24 mouse cellular contexts compared by ENCODE assay signal in genomic region chr2:12229721-12230120, GRCm38 (mm10).
DNase-seq lines count a peak whose midpoint lies in the region; ATAC-seq lines count a peak whose summit lies in the region.
"Had no signal": no experiment of that assay in that cellular context is flagged by ENCODE, and none has a peak within 500 bp of the region (broad histone marks: within the 10 kb centered on the region; RNA-seq: fewer than 3 reads in every experiment).

No protein-coding gene starts in this region.

- no peaks in the 10 kb centered on the region for H3K36me3 ChIP-seq in midbrain, embryonic 15.5 days (replicated peaks)
- H3K36me3 ChIP-seq: embryonic facial prominence, embryonic 15.5 days; forebrain, embryonic 10.5 days; hindbrain, embryonic 12.5 days; hindbrain, embryonic 15.5 days had no signal

- 94% methylated on average over 2 of the region's 2 CpGs for WGBS in midbrain, embryonic 15.5 days

- no peaks in the 10 kb centered on the region for H3K27me3 ChIP-seq in midbrain, embryonic 15.5 days (replicated peaks)
- H3K27me3 ChIP-seq: embryonic facial prominence, embryonic 12.5 days; embryonic facial prominence, embryonic 15.5 days; forebrain, embryonic 13.5 days; hindbrain, embryonic 12.5 days; hindbrain, embryonic 15.5 days had no signal

- no peak overlapping the region for H3K4me3 ChIP-seq in midbrain, embryonic 15.5 days
- H3K4me3 ChIP-seq: embryonic facial prominence, embryonic 12.5 days; embryonic facial prominence, embryonic 15.5 days; forebrain, embryonic 10.5 days; forebrain, embryonic 13.5 days; hindbrain, embryonic 12.5 days; hindbrain, embryonic 15.5 days had no signal

- DNase-seq in adrenal gland, adult (ENCODE audit: inconsistent age in 2 of 2, low spot score in 1 of 2) = peak; percentile 16 to 83
- no peak for DNase-seq in adrenal gland, postnatal 36 days
- peak; percentile 7 for DNase-seq in adrenal gland, postnatal 14 days
- no peak for DNase-seq in adrenal gland, postnatal 25 days
- peak; percentile 17 for DNase-seq in NIH3T3 (ENCODE audit: low read depth)
- DNase-seq in fibroblast of lung, adult 2 months (ENCODE audit: low read depth) = peak; percentile 33
- no peak for DNase-seq in Muller cell, postnatal 12 days (ENCODE audit: inconsistent ontology term)
- DNase-seq: cerebellum, adult 11 months; cerebellum, adult 2 months; cerebellum, adult 9-11 months; cerebellum, postnatal 25 days; gastrocnemius, postnatal 10 days; gastrocnemius, postnatal 36 days; heart, adult 11 months had no signal

- no peak overlapping the region for H3K27ac ChIP-seq in midbrain, embryonic 15.5 days
- H3K27ac ChIP-seq: embryonic facial prominence, embryonic 12.5 days; embryonic facial prominence, embryonic 15.5 days; forebrain, embryonic 10.5 days; forebrain, embryonic 13.5 days; hindbrain, embryonic 12.5 days; hindbrain, embryonic 15.5 days had no signal

- no peak overlapping the region for H3K4me2 ChIP-seq in midbrain, embryonic 15.5 days
- H3K4me2 ChIP-seq: embryonic facial prominence, embryonic 12.5 days; embryonic facial prominence, embryonic 15.5 days; forebrain, embryonic 13.5 days; heart, embryonic 11.5 days; hindbrain, embryonic 12.5 days; hindbrain, embryonic 15.5 days had no signal

- H3K9me3 ChIP-seq in midbrain, embryonic 15.5 days = no peaks in the 10 kb centered on the region
- H3K9me3 ChIP-seq: embryonic facial prominence, embryonic 12.5 days; embryonic facial prominence, embryonic 15.5 days; forebrain, embryonic 10.5 days; forebrain, embryonic 13.5 days; hindbrain, embryonic 12.5 days; hindbrain, embryonic 15.5 days had no signal

- no peaks in the 10 kb centered on the region for H3K4me1 ChIP-seq in midbrain, embryonic 15.5 days
- H3K4me1 ChIP-seq: forebrain, embryonic 13.5 days; hindbrain, embryonic 12.5 days; hindbrain, embryonic 15.5 days had no signal

- H3K9ac ChIP-seq in midbrain, embryonic 15.5 days = no peak overlapping the region
- H3K9ac ChIP-seq: embryonic facial prominence, embryonic 12.5 days; embryonic facial prominence, embryonic 15.5 days; forebrain, embryonic 13.5 days; hindbrain, embryonic 12.5 days; hindbrain, embryonic 15.5 days had no signal

- ATAC-seq in midbrain, embryonic 15.5 days (replicated peaks) = no peak
- ATAC-seq: forebrain, embryonic 13.5 days; forebrain, embryonic 16.5 days; intestine, postnatal 0 days had no signal

Comparison
In these comparisons a context has a peak if more than half of its experiments do, and no peak if none do; other contexts are left out.
1. DNase-seq: peak in adrenal gland, adult (2 of 2), adrenal gland, postnatal 14 days (single experiment), NIH3T3 (single experiment) and fibroblast of lung, adult 2 months (single experiment); none in adrenal gland, postnatal 36 days (0 of 2), adrenal gland, postnatal 25 days (single experiment) and Muller cell, postnatal 12 days (single experiment).